Comparison of ENCODE assay signal across 8 mouse cellular contexts in genomic region chr5:92112585-92112984, GRCm38 (mm10). TPM values are rescaled to one million over a fixed set of nuclear protein-coding genes. Genes with fewer than 3 reads are reported as not detected.
DNase-seq lines count a peak whose midpoint lies in the region; ATAC-seq and TF ChIP-seq lines count a peak whose summit lies in the region.

No protein-coding gene starts in this region.

- no peak for ATAC-seq in lung, postnatal 0 days
- no peak for ATAC-seq in heart, embryonic 13.5 days (ENCODE audit: extremely low read depth, insufficient number of reproducible peaks, low FRiP score, low TSS enrichment)
- no peak for ATAC-seq in liver, embryonic 13.5 days (ENCODE audit: low read depth)
- no peak for ATAC-seq in stomach, embryonic 16.5 days (ENCODE audit: insufficient read depth, low FRiP score)

- TF ChIP-seq CTCF in lung, postnatal 0 days (IDR thresholded peaks at IDR 0.05): no peak

- WGBS in lung, postnatal 0 days: 7% methylated on average over 10 of the region's 10 CpGs
- WGBS in heart, embryonic 13.5 days: 10% methylated on average over 10 of the region's 10 CpGs
- WGBS in liver, embryonic 13.5 days (ENCODE audit: insufficient replicate concordance): 4% methylated on average over 10 of the region's 10 CpGs
- WGBS in stomach, embryonic 16.5 days: 10% methylated on average over 10 of the region's 10 CpGs

- DNase-seq in lung, postnatal 0 days (ENCODE audit: low spot score): peak; percentile 33
- no peak for DNase-seq in lung, postnatal 14 days
- DNase-seq in liver, embryonic 13.5 days: no peak
- DNase-seq in ovary, adult 18-20 months (ENCODE audit: low spot score): no peak
- DNase-seq in frontal cortex, postnatal 25 days (ENCODE audit: low spot score in 2 of 2): no peak
- DNase-seq in gastrocnemius, adult 18-20 months (ENCODE audit: low spot score): no peak

- no peak overlapping the region for H3K9ac ChIP-seq in lung, postnatal 0 days (replicated peaks; ENCODE audit: low read depth)
- H3K9ac ChIP-seq in heart, embryonic 13.5 days: peak overlapping the region; percentile 73
- H3K9ac ChIP-seq in liver, embryonic 13.5 days: no peak overlapping the region
- peak overlapping the region; percentile 45 for H3K9ac ChIP-seq in stomach, embryonic 16.5 days (ENCODE audit: low read length)

- peak overlapping the region; percentile 44 for H3K4me2 ChIP-seq in lung, postnatal 0 days (replicated peaks; ENCODE audit: low read depth, low read length)
- peak overlapping the region; percentile 65 for H3K4me2 ChIP-seq in heart, embryonic 13.5 days
- H3K4me2 ChIP-seq in liver, embryonic 13.5 days: peak overlapping the region; percentile 43
- H3K4me2 ChIP-seq in stomach, embryonic 16.5 days (ENCODE audit: low read depth, low read length): peak overlapping the region; percentile 46

- no peaks in the 10 kb centered on the region for H3K9me3 ChIP-seq in lung, postnatal 0 days (ENCODE audit: low read length)
- H3K9me3 ChIP-seq in heart, embryonic 13.5 days: no peaks in the 10 kb centered on the region
- H3K9me3 ChIP-seq in liver, embryonic 13.5 days (replicated peaks): no peaks in the 10 kb centered on the region
- H3K9me3 ChIP-seq in stomach, embryonic 16.5 days (replicated peaks; ENCODE audit: control insufficient read depth, low read length): no peaks in the 10 kb centered on the region

- no peaks in the 10 kb centered on the region for H3K4me1 ChIP-seq in lung, postnatal 0 days (ENCODE audit: insufficient read depth, low read depth, low read length)
- H3K4me1 ChIP-seq in heart, embryonic 13.5 days: peaks cover 10% of the 10 kb centered on the region
- peaks cover 28% of the 10 kb centered on the region for H3K4me1 ChIP-seq in liver, embryonic 13.5 days (replicated peaks)
- peaks cover 7% of the 10 kb centered on the region; the same call in 1 of the 2 replicates for H3K4me1 ChIP-seq in stomach, embryonic 16.5 days (ENCODE audit: control insufficient read depth, insufficient read depth, low read length)

- TF ChIP-seq EP300 in lung, postnatal 0 days (IDR thresholded peaks at IDR 0.05): no peak

- no peak overlapping the region for H3K27ac ChIP-seq in lung, postnatal 0 days (ENCODE audit: low read length)
- no peak overlapping the region for H3K27ac ChIP-seq in heart, embryonic 13.5 days (replicated peaks)
- no peak overlapping the region for H3K27ac ChIP-seq in liver, embryonic 13.5 days
- H3K27ac ChIP-seq in stomach, embryonic 16.5 days (ENCODE audit: low read length): no peak overlapping the region

- H3K27me3 ChIP-seq in lung, postnatal 0 days (replicated peaks; ENCODE audit: insufficient read depth, low read length): no peaks in the 10 kb centered on the region
- H3K27me3 ChIP-seq in heart, embryonic 13.5 days (replicated peaks): peaks cover 8% of the 10 kb centered on the region; the same call in 1 of the 2 replicates
- peaks cover 25% of the 10 kb centered on the region for H3K27me3 ChIP-seq in liver, embryonic 13.5 days
- H3K27me3 ChIP-seq in stomach, embryonic 16.5 days (ENCODE audit: control insufficient read depth, insufficient read depth, low read length): no peaks in the 10 kb centered on the region

- H3K4me3 ChIP-seq in lung, postnatal 0 days (ENCODE audit: low read depth, low read length): peak overlapping the region; percentile 3; the same call in 1 of the 2 replicates
- H3K4me3 ChIP-seq in heart, embryonic 13.5 days: peak overlapping the region; percentile 41
- peak overlapping the region; percentile 16; the same call in 1 of the 2 replicates for H3K4me3 ChIP-seq in liver, embryonic 13.5 days (replicated peaks)
- peak overlapping the region; percentile 21 for H3K4me3 ChIP-seq in stomach, embryonic 16.5 days (replicated peaks; ENCODE audit: low read length)

- H3K36me3 ChIP-seq in lung, postnatal 0 days (ENCODE audit: insufficient read depth, low read length): no peaks in the 10 kb centered on the region
- H3K36me3 ChIP-seq in heart, embryonic 13.5 days: no peaks in the 10 kb centered on the region; the same call in 1 of the 2 replicates
- no peaks in the 10 kb centered on the region for H3K36me3 ChIP-seq in liver, embryonic 13.5 days
- no peaks in the 10 kb centered on the region for H3K36me3 ChIP-seq in stomach, embryonic 16.5 days (ENCODE audit: control insufficient read depth, insufficient read depth, low read length)

RNA-seq across cellular contexts. Expression of gene Uso1, which starts 25.2 kb away (rescaled TPM):
- polyA plus RNA-seq in lung, postnatal 0 days (2015; fragmentation: Nextera tagmentation; extraction: Ambion mirVana): 28.8 and 31.7 TPM in 2 replicates
- polyA plus RNA-seq in heart, embryonic 13.5 days (2015; fragmentation: Nextera tagmentation; extraction: Ambion mirVana): 30.2 and 32.1 TPM in 2 replicates
- polyA plus RNA-seq in liver, embryonic 13.5 days (2015; fragmentation: Nextera tagmentation; extraction: Ambion mirVana): 23.9 and 28.3 TPM in 2 replicates
- 46.8 and 50.7 TPM in 2 replicates for polyA plus RNA-seq in stomach, embryonic 16.5 days (2015; fragmentation: Nextera tagmentation; extraction: Ambion mirVana)
- 10 to 100 TPM; 68.3 to 72.6 TPM for total RNA-seq in gastrocnemius, adult 18-20 months (2021)

RNA-seq across cellular contexts. Expression of gene G3bp2, which starts 29.1 kb away (rescaled TPM):
- 95.2 and 102 TPM in 2 replicates for polyA plus RNA-seq in lung, postnatal 0 days (2015; fragmentation: Nextera tagmentation; extraction: Ambion mirVana)
- 132 and 153 TPM in 2 replicates for polyA plus RNA-seq in heart, embryonic 13.5 days (2015; fragmentation: Nextera tagmentation; extraction: Ambion mirVana)
- polyA plus RNA-seq in liver, embryonic 13.5 days (2015; fragmentation: Nextera tagmentation; extraction: Ambion mirVana): 79.7 and 93.4 TPM in 2 replicates
- polyA plus RNA-seq in stomach, embryonic 16.5 days (2015; fragmentation: Nextera tagmentation; extraction: Ambion mirVana): 141 and 146 TPM in 2 replicates
- total RNA-seq in gastrocnemius, adult 18-20 months (2021): 10 to 100 TPM; 58.2 to 61.5 TPM

Comparison
In these comparisons a context has a peak if more than half of its experiments do, and no peak if none do; other contexts are left out.
1. H3K9ac ChIP-seq: peak in heart, embryonic 13.5 days (single experiment) and stomach, embryonic 16.5 days (single experiment); none in lung, postnatal 0 days (single experiment) and liver, embryonic 13.5 days (single experiment).
2. Peak in every context shown above with its lines, with median percentiles within 50 percentile points of each other: H3K4me2 ChIP-seq and H3K4me3 ChIP-seq.